Mouse (Mus musculus): ENCODE measurements at regions not wholly inside any gene's neighbourhood (a gene's known extent, or its start where the extent isn't known, plus 50 kb on each side); places are given as distances from the start of the nearest gene placed in this dataset.
"Not testable (repeated sequence)": the region's sequence is repeated elsewhere in the genome, so short reads cannot be mapped to it uniquely, and the experiment has no call there.

DNA sequence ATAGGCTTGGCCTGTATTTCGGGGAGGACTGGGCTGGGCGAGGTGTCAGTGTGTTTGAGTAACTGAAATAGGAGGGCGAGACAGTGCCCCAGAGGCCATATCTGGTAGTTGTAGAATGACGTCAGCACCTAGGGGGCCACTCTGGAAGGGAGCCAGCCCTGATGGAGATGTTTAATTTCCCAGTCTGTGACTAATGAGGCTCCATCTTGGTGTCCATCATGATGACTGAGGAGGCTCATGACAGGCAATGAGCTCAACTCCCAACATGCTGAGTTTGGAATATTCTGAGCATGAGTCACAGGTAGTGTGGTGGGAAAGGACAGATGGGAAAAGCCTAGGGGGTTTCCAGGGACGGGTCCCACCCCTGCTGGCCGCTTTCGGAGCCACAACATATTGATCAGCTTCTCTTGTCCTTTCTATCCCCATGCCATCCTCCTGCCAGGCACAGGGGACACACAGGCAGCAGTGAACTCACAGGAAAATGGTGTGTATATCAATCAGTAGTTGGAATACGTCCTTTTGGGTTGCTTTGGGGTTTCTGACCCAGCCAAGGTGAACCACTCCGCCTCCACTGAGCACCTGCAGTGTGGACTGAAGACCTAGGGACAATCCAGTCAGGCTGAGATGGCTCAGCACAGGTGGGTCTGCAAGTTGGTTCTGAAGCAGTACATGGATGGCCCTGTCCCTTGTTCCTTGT lies 222.5 kb downstream of the Matn1 start:
- Histone ChIP-seq H3K27ac (ENCODE audit: insufficient read depth, low read length) (no peak overlapping the region), H3K27me3 (ENCODE audit: control insufficient read depth, insufficient read depth, low read length) (no peaks in the 10 kb centered on the region), H3K4me3 (replicated peaks; ENCODE audit: insufficient read depth, low read depth, low read length) (no peak overlapping the region), H3K4me1 (ENCODE audit: control insufficient read depth, insufficient read depth, low read length) (peaks cover 9% of the 10 kb centered on the region; the same call in 1 of the 2 replicates)
- 63% methylated on average over 9 of the region's 9 CpGs for WGBS
- TF ChIP-seq POLR2A (IDR thresholded peaks at IDR 0.05; ENCODE audit: borderline replicate concordance, insufficient read depth, low read length): no peak
- TF ChIP-seq CTCF (IDR thresholded peaks at IDR 0.05; ENCODE audit: borderline replicate concordance, insufficient read depth, low read depth, low read length): no peak
- peak; percentile 67 to 85 for DNase-seq

DNA sequence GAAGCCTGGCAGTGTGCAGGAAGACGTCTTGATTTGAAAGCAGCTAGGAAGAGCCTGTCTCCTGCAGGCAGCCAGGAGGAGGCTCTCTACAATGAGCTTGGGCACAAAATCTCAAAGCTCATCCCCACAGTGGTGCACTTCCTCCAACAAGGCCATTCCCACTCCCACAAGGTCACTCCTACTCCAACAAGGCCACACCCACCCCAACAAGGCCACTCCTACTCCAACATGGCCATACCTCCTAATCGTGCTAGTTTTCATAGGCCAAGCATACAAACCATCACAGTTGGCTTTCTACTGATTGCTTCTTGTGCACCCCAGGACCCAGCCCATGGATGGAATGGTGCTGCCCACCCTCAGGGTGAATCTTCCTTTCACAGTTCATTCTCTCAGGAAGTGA lies 223.7 kb downstream of the Matn1 start:
- Histone ChIP-seq H3K4me1 (ENCODE audit: control insufficient read depth, insufficient read depth, low read length) (peaks cover 9% of the 10 kb centered on the region; the same call in 1 of the 2 replicates), H3K27ac (ENCODE audit: insufficient read depth, low read length) (no peak overlapping the region), H3K4me3 (replicated peaks; ENCODE audit: insufficient read depth, low read depth, low read length) (no peak overlapping the region), H3K27me3 (ENCODE audit: control insufficient read depth, insufficient read depth, low read length) (no peaks in the 10 kb centered on the region)
- TF ChIP-seq POLR2A (IDR thresholded peaks at IDR 0.05; ENCODE audit: borderline replicate concordance, insufficient read depth, low read length) (no peak), CTCF (IDR thresholded peaks at IDR 0.05; ENCODE audit: borderline replicate concordance, insufficient read depth, low read depth, low read length) (no peak)
- DNase-seq: no peak
- WGBS: 97% methylated on average over 2 of the region's 2 CpGs

DNA sequence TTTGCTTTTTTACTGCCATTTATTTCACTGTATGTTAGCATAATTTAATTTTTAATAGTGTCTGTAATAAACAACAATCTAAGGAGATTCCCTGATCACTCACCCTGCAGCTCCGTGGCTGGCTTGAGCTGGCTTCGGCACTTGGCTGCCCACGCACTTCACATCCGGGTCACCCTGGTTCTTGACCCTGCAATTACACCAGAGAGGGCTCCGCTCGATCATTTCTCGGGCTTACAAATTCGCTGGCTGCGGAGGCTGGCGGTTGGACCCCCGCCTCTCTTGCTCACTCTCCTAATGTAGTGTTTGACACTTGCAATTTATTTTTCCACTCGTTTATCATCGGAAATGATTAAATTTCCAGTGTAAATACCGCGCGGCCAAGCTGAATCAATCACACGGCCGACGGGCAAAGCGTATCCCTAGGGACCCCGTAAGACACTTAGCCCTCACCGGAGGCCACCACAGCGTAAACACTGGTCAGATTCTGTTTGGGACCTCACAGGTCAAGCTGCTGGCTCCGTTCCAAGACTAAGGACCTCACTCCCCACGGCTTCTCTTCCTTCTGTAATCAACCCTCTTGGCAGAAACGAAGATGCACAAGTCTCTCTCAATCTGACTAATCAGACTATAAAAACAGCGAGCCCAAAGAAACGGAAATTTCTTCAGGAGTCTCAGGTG lies 229.7 kb downstream of the Matn1 start:
- Histone ChIP-seq H3K4me1 (ENCODE audit: control insufficient read depth, insufficient read depth, low read length) (peaks cover 5% of the 10 kb centered on the region; the same call in 1 of the 2 replicates), H3K27ac (ENCODE audit: insufficient read depth, low read length) (no peak overlapping the region), H3K4me3 (replicated peaks; ENCODE audit: insufficient read depth, low read depth, low read length) (no peak overlapping the region), H3K27me3 (ENCODE audit: control insufficient read depth, insufficient read depth, low read length) (no peaks in the 10 kb centered on the region)
- 75% methylated on average over 28 of the region's 28 CpGs for WGBS
- no peak for DNase-seq
- TF ChIP-seq CTCF (IDR thresholded peaks at IDR 0.05; ENCODE audit: borderline replicate concordance, insufficient read depth, low read depth, low read length): no peak
- no peak for TF ChIP-seq POLR2A (IDR thresholded peaks at IDR 0.05; ENCODE audit: borderline replicate concordance, insufficient read depth, low read length)

DNA sequence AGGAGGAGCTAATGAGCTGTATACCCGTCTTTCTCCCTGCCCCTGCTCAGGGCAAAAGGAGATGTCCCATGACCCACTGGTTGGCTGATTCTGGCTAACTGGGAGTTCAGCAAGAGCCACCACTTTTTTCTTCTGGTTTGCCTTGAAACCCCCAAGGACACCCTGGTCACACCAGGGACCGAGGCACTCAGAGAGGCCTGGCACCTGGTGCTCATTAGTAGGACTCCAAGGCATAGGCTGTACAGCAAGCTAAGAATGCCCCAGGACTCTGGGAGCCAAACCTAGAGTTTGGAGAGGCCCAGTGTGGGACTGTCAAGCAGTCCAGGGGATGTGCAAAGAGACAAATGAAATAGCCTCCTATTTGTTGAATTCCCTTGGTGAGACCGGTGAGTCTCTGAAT lies 232.5 kb downstream of the Matn1 start:
- H3K4me3 ChIP-seq (replicated peaks; ENCODE audit: insufficient read depth, low read depth, low read length): no peak overlapping the region
- TF ChIP-seq CTCF (IDR thresholded peaks at IDR 0.05; ENCODE audit: borderline replicate concordance, insufficient read depth, low read depth, low read length) (no peak), POLR2A (IDR thresholded peaks at IDR 0.05; ENCODE audit: borderline replicate concordance, insufficient read depth, low read length) (no peak)
- WGBS: 88% methylated on average over 3 of the region's 3 CpGs
- DNase-seq: no peak
- no peaks in the 10 kb centered on the region for H3K27me3 ChIP-seq (ENCODE audit: control insufficient read depth, insufficient read depth, low read length)
- peaks cover 5% of the 10 kb centered on the region; the same call in 1 of the 2 replicates for H3K4me1 ChIP-seq (ENCODE audit: control insufficient read depth, insufficient read depth, low read length)
- no peak overlapping the region for H3K27ac ChIP-seq (ENCODE audit: insufficient read depth, low read length)

DNA sequence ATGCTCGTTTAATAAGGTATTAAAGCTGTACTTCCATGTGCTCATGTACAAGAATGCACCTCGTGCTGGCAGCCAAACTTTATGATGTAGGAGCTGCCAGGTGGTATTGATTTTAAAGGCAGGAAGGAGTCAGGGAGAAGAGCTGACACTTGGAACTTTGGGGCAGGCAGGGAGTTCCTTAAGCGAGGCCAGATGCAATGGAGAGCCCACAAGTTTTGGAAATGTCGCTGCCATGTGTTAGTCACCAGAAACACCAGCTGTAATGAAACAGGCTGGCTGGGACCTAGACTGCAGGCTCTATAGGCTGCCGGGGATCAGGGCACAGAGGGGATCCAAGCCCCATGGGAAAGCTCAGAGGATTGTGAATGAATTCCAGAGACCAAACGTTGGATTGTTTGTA lies 233.7 kb downstream of the Matn1 start:
- TF ChIP-seq POLR2A (IDR thresholded peaks at IDR 0.05; ENCODE audit: borderline replicate concordance, insufficient read depth, low read length) (no peak), CTCF (IDR thresholded peaks at IDR 0.05; ENCODE audit: borderline replicate concordance, insufficient read depth, low read depth, low read length) (no peak)
- 71% methylated on average over 6 of the region's 6 CpGs for WGBS
- Histone ChIP-seq H3K27ac (ENCODE audit: insufficient read depth, low read length) (no peak overlapping the region), H3K4me1 (ENCODE audit: control insufficient read depth, insufficient read depth, low read length) (peaks cover 5% of the 10 kb centered on the region; the same call in 1 of the 2 replicates), H3K27me3 (ENCODE audit: control insufficient read depth, insufficient read depth, low read length) (no peaks in the 10 kb centered on the region), H3K4me3 (replicated peaks; ENCODE audit: insufficient read depth, low read depth, low read length) (no peak overlapping the region)
- no peak for DNase-seq

DNA sequence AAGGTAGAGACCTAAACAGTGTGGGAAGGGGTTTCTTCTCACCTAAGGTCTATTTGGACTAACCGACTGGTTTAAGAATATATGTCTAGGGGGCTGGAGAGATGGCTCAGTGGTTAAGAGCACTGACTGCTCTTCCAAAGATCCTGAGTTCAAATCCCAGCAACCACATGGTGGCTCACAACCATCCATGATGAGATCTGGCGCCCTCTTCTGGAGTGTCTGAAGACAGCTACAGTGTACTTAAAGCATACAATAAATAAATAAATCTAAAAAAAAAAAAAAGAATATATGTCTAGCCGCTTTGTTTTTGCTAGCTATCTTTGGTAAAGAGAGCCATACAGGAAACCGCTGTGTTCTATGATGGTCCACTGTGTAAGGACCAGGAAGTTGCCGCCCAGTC lies 234.5 kb downstream of the Matn1 start:
- not testable (repeated sequence) for H3K27ac ChIP-seq (ENCODE audit: insufficient read depth, low read length); H3K27me3 ChIP-seq (ENCODE audit: control insufficient read depth, insufficient read depth, low read length); H3K4me3 ChIP-seq (replicated peaks; ENCODE audit: insufficient read depth, low read depth, low read length); H3K4me1 ChIP-seq (ENCODE audit: control insufficient read depth, insufficient read depth, low read length); DNase-seq
- 92% methylated on average over 5 of the region's 5 CpGs for WGBS

DNA sequence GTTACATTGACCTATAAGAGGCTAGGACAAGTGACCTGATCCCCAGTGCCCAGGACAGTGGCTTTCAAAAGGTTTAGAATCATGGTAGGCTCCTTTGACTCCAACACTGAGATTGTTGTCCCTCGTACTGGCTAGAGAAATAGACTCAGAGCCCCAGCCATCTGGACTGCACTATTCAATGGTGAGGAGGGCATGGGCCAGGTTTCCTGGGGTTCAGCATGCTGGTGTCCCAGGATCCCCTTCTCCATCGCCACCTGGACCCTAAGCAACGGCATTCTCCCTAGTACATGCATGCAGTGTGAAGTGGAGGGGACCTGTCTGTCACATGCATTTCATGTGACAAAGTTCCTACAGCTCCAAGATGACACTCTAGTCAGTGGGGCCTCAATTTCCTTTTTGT lies 243.9 kb downstream of the Matn1 start:
- Histone ChIP-seq H3K4me3 (replicated peaks; ENCODE audit: insufficient read depth, low read depth, low read length) (no peak overlapping the region), H3K4me1 (ENCODE audit: control insufficient read depth, insufficient read depth, low read length) (peaks cover 28% of the 10 kb centered on the region), H3K27ac (ENCODE audit: insufficient read depth, low read length) (peak overlapping the region; percentile 17; the same call in 1 of the 2 replicates), H3K27me3 (ENCODE audit: control insufficient read depth, insufficient read depth, low read length) (no peaks in the 10 kb centered on the region)
- peak; percentile 44 to 57 for DNase-seq
- 14% methylated on average over 3 of the region's 3 CpGs for WGBS
- TF ChIP-seq CTCF (IDR thresholded peaks at IDR 0.05; ENCODE audit: borderline replicate concordance, insufficient read depth, low read depth, low read length) (no peak), POLR2A (IDR thresholded peaks at IDR 0.05; ENCODE audit: borderline replicate concordance, insufficient read depth, low read length) (no peak)

Measured in cerebellum, adult 2 months (tissue).